Mouse (Mus musculus) heart, postnatal 0 days (tissue): ENCODE measurements around the gene Chst15. TPM values are rescaled to one million over a fixed set of nuclear protein-coding genes. Genes with fewer than 3 reads are reported as not detected.

Source experiments
- ATAC-seq: fragments of 200-750 bp; cut with Nextera tagmentation; 2 replicates; pipeline ENCODE4 v1.8.0; 2017; ENCODE audit warnings: low read depth, moderate number of reproducible peaks, moderate library complexity; ENCODE audit not compliant: insufficient read depth
- DNase-seq: peaks from one replicate; pipeline ENCODE4 v3.0.0-alpha.2; 2016; ENCODE audit warnings: low spot score
- H3K27ac ChIP-seq: fragments of 300-500 bp; sonication (generic); 2 replicates; pipeline ENCODE4 v1.5.1; 2014; ENCODE audit warnings: low read depth, mild to moderate bottlenecking
- H3K27me3 ChIP-seq: fragments of 300-500 bp; sonication (generic); 2 replicates; pipeline ENCODE4 v1.6.1; 2014; ENCODE audit warnings: low read length, mixed read lengths; ENCODE audit not compliant: control insufficient read depth, insufficient read depth
- H3K36me3 ChIP-seq: fragments of 300-500 bp; sonication (generic); replicated peaks from 2 replicates; pipeline ENCODE4 v1.6.1; 2014; ENCODE audit warnings: low read length, mixed read lengths; ENCODE audit not compliant: control insufficient read depth, insufficient read depth
- H3K4me1 ChIP-seq: fragments of 300-500 bp; sonication (generic); 2 replicates; pipeline ENCODE4 v1.6.1; 2014; ENCODE audit warnings: antibody characterized with exemption; ENCODE audit not compliant: control insufficient read depth, insufficient read depth
- H3K4me2 ChIP-seq: fragments of 300-500 bp; sonication (generic); 2 replicates; pipeline ENCODE4 v1.6.1; 2014; ENCODE audit warnings: low read depth, mild to moderate bottlenecking, low read length, moderate library complexity
- H3K4me3 ChIP-seq: fragments of 300-500 bp; sonication (generic); 2 replicates; pipeline ENCODE4 v1.5.1; 2014; ENCODE audit warnings: low read depth, low read length
- H3K9ac ChIP-seq: fragments of 300-500 bp; sonication (generic); replicated peaks from 2 replicates; pipeline ENCODE4 v1.6.1; 2014; ENCODE audit warnings: low read depth, low read length, mixed read lengths
- H3K9me3 ChIP-seq: fragments of 300-500 bp; sonication (generic); replicated peaks from 2 replicates; pipeline ENCODE4 v1.6.1; 2016; ENCODE audit warnings: low read length; ENCODE audit not compliant: control insufficient read depth
- CTCF ChIP-seq: IDR thresholded peaks from 2 replicates; pipeline ENCODE4 v1.5.1; 2016; ENCODE audit warnings: antibody characterized with exemption, control low read depth, low read depth
- EP300 ChIP-seq: IDR thresholded peaks from 2 replicates; pipeline ENCODE4 v1.6.1; 2016; ENCODE audit warnings: antibody characterized with exemption, low read depth
- WGBS: fragments of 180-500 bp; shearing (Covaris S2); extraction: QIAGEN DNeasy Blood & Tissue Kit; methylation state at CpG from one replicate; pipeline ENCODE4 v1.1.7; 2014; 5-methylcytosine and 5-hydroxymethylcytosine counted together
- polyA plus RNA-seq: library from polyadenylated mRNA; unstranded; fragments of >200 nt; fragmentation: Nextera tagmentation; extraction: Ambion mirVana; gene quantifications from 2 replicates; pipeline ENCODE4 v1.2.1, GENCODE M21; 2015
- total RNA-seq: library from RNA; depleted of rRNA; stranded (reverse); fragments of >200 nt; gene quantifications from 2 replicates; pipeline ENCODE4 v1.2.3, GENCODE M21; 2014; ENCODE audit warnings: low replicate concordance

The Chst15 gene
- total and polyA plus RNA-seq, 2 experiments from 2014 or later, result 4.3 to 5.8 TPM

- no peak for TF ChIP-seq EP300
- 0 out of 2 replicates have a peak, but pooled peaks cover 13% of the 10 kb centered on the region for H3K4me1 ChIP-seq
- no peak for DNase-seq
- H3K9ac ChIP-seq, result no peak overlapping the region
- no peak overlapping the region for H3K4me2 ChIP-seq
- WGBS, result 81% methylated on average over 5 of the region's 5 CpGs
- no peak overlapping the region for H3K4me3 ChIP-seq
- H3K36me3 ChIP-seq, result no peaks in the 10 kb centered on the region
- no peak overlapping the region for H3K27ac ChIP-seq
- ATAC-seq, result no peak
- H3K9me3 ChIP-seq, result no peaks in the 10 kb centered on the region
- no peaks in the 10 kb centered on the region for H3K27me3 ChIP-seq
Observed at GRCm38 (mm10) chr7:132305492-132306375, 11.3 kb downstream of the Chst15 start.

DNA sequence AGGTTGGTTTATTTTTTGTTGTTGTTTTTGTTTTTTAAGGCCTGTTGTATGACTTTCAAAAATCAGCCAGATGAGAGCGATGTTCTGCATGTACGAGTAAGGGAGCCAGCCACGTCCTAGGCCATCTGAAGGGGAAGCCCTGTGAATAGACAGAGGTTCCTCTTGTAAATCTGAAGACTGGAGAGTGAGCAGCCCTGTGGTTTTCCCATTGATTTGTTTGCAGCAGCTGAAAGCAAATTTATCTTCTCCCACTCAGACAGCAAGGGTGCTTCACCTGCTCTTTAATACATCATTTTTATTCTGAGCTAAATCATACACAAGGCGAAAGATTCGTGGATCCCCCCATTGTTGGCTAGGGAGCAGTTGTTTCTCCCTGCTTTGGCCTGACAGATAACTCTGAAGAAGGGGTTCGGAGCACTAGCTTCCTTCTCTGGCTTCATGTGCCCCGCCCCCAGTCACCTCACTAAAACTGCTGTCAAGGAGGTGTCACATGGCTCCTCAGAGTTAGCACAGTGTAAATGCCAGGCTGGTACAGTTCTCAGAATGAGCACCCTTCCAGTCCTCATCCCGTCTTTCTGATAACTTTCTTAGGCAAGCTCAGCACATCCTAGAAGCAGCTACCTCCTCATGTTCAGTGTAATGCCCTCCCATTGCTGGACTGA, 12.5 kb downstream of the Chst15 start:
- Histone ChIP-seq H3K4me2 (no peak overlapping the region), H3K9ac (no peak overlapping the region), H3K4me3 (no peak overlapping the region), H3K4me1 (0 out of 2 replicates have a peak, but pooled peaks cover 13% of the 10 kb centered on the region), H3K9me3 (no peaks in the 10 kb centered on the region), H3K27me3 (no peaks in the 10 kb centered on the region), H3K27ac (no peak overlapping the region), H3K36me3 (no peaks in the 10 kb centered on the region)
- ATAC-seq (no peak), DNase-seq (no peak)
- TF ChIP-seq EP300 (no peak), CTCF (no peak)
- WGBS, result 68% methylated on average over 8 of the region's 8 CpGs

DNA sequence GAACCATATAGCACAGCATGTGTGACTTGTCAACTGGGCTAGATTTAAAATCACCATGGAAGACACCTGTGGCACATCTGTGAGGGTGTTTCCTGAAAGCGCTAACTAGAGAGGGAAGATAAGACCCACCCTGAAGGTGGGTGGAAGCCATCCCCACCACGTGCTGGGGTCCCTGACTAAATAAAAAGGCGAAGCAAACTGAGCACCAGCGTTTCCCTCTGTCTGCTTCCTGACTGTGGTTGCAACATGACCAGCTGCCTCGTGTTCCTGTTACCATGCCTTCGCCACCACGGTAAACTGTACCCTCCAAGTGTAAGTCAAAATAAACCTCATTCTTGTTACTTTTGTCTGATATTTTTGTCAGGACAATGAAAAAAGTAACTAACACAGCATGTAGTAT, 13.0 kb downstream of the Chst15 start:
- H3K27ac ChIP-seq, result no peak overlapping the region
- ATAC-seq (no peak), DNase-seq (no peak)
- no peak overlapping the region for H3K9ac ChIP-seq
- no peaks in the 10 kb centered on the region for H3K36me3 ChIP-seq
- no peaks in the 10 kb centered on the region for H3K9me3 ChIP-seq
- no peak overlapping the region for H3K4me3 ChIP-seq
- TF ChIP-seq EP300, result no peak
- no peak for TF ChIP-seq CTCF
- H3K27me3 ChIP-seq, result no peaks in the 10 kb centered on the region
- no peak overlapping the region for H3K4me2 ChIP-seq
- 0 out of 2 replicates have a peak, but pooled peaks cover 13% of the 10 kb centered on the region for H3K4me1 ChIP-seq
- WGBS, result 66% methylated on average over 7 of the region's 7 CpGs

DNA sequence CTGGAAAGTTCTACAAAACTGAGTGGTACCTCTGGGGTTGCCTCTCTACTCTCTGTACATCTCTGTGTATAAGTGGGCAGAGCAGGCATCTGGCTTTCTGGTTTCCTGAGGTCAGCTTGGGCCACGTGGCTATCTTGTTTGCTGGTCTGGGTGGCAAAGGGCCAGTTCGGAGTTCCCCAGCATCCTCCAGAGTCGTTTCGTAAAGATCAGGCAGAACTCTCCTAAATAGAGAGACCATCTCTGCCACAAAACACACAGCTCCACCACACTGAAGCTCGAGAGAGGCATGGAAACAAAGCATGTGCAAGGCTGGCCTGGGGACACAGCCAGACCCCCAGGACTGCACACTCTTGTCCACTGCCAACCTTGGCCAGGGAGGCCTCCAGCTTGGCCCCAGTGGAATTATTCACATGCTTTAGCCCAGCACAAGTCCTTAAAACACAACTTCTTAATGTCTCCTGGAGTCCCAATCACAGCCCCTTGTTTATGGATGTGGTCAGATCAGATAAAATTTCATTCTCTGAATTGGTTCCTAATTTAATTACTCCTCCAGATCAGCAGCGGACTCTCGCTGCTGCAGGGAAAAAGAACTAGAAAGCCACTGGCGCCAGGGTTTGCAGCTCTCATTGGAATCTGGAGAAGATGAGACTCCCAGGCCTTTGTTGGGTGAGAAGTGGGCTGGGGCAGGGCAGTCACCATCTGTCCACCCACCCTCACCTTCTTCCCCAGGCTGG, 14.4 kb downstream of the Chst15 start:
- 54% methylated on average over 8 of the region's 8 CpGs for WGBS
- no peaks in the 10 kb centered on the region for H3K36me3 ChIP-seq
- no peaks in the 10 kb centered on the region for H3K27me3 ChIP-seq
- H3K4me3 ChIP-seq, result no peak overlapping the region
- H3K9me3 ChIP-seq, result no peaks in the 10 kb centered on the region
- no peak for TF ChIP-seq CTCF
- no peak for TF ChIP-seq EP300
- 0 out of 2 replicates have a peak, but pooled peaks cover 13% of the 10 kb centered on the region for H3K4me1 ChIP-seq
- H3K9ac ChIP-seq, result no peak overlapping the region
- H3K4me2 ChIP-seq, result no peak overlapping the region
- no peak overlapping the region for H3K27ac ChIP-seq
- ATAC-seq, result no peak
- no peak for DNase-seq

GRCm38 (mm10) chr7:132299661-132300210, 17.3 kb downstream of the Chst15 start:
- Histone ChIP-seq H3K9ac (no peak overlapping the region), H3K4me2 (no peak overlapping the region), H3K27me3 (no peaks in the 10 kb centered on the region), H3K9me3 (no peaks in the 10 kb centered on the region), H3K36me3 (no peaks in the 10 kb centered on the region), H3K4me3 (no peak overlapping the region), H3K27ac (no peak overlapping the region), H3K4me1 (peaks cover 20% of the 10 kb centered on the region; the same call in 1 of the 2 replicates)
- TF ChIP-seq EP300, result no peak
- TF ChIP-seq CTCF, result no peak
- ATAC-seq (no peak), DNase-seq (no peak)
- 57% methylated on average over 5 of the region's 5 CpGs for WGBS
